Mouse (Mus musculus): Measurements from ENCODE around the gene Tmem170b. TPM values are rescaled to one million over a fixed set of nuclear protein-coding genes. Genes with fewer than 3 reads are reported as not detected.

Gene Tmem170b
- total and polyA plus RNA-seq, 3 experiments, result 2.8 to 13.2 (median 12.5) TPM

- TF ChIP-seq POLR2AphosphoS5 (IDR thresholded peaks at IDR 0.05; ENCODE audit: insufficient replicate concordance, low read depth, low read length) (no peak), TAL1 (conservative IDR thresholded peaks at IDR 0.05; ENCODE audit: low read depth, low read length) (no peak), GATA2 (IDR thresholded peaks at IDR 0.05; ENCODE audit: borderline replicate concordance, low read depth, low read length) (no peak), GATA1 (IDR thresholded peaks at IDR 0.05; ENCODE audit: borderline replicate concordance, low read length) (no peak), CTCF (IDR thresholded peaks at IDR 0.05; ENCODE audit: low read depth, low read length) (no peak)
- H3K4me1 ChIP-seq (ENCODE audit: insufficient read depth, low read depth, low read length), result peaks cover 35% of the 10 kb centered on the region
- peak overlapping the region; percentile 96 for H3K4me3 ChIP-seq (ENCODE audit: low read depth, low read length)
- ATAC-seq (ENCODE audit: extremely low read depth, insufficient number of reproducible peaks, low FRiP score, poor library complexity, severe bottlenecking) (no peak), DNase-seq (ENCODE audit: low spot score) (peak; percentile 11)
- H3K27me3 ChIP-seq (ENCODE audit: insufficient read depth, low read length), result 0 out of 2 replicates have a peak, but pooled peaks cover 1% of the 10 kb centered on the region
- peaks cover 7% of the 10 kb centered on the region for H3K36me3 ChIP-seq (replicated peaks)
- H3K9me3 ChIP-seq (replicated peaks), result no peaks in the 10 kb centered on the region
Measured at GRCm38 (mm10) chr13:41606081-41607000, 634 bp downstream of the Tmem170b start.

- DNase-seq (ENCODE audit: low spot score) (no peak), ATAC-seq (ENCODE audit: extremely low read depth, insufficient number of reproducible peaks, low FRiP score, poor library complexity, severe bottlenecking) (no peak)
- peaks cover 17% of the 10 kb centered on the region for H3K36me3 ChIP-seq (replicated peaks)
- peaks cover 35% of the 10 kb centered on the region for H3K4me1 ChIP-seq (ENCODE audit: insufficient read depth, low read depth, low read length)
- H3K27me3 ChIP-seq (ENCODE audit: insufficient read depth, low read length), result no peaks in the 10 kb centered on the region
- TF ChIP-seq POLR2AphosphoS5 (IDR thresholded peaks at IDR 0.05; ENCODE audit: insufficient replicate concordance, low read depth, low read length) (no peak), GATA1 (IDR thresholded peaks at IDR 0.05; ENCODE audit: borderline replicate concordance, low read length) (no peak), TAL1 (conservative IDR thresholded peaks at IDR 0.05; ENCODE audit: low read depth, low read length) (no peak), GATA2 (IDR thresholded peaks at IDR 0.05; ENCODE audit: borderline replicate concordance, low read depth, low read length) (no peak), CTCF (IDR thresholded peaks at IDR 0.05; ENCODE audit: low read depth, low read length) (no peak)
- no peak overlapping the region; the same call in 1 of the 2 replicates for H3K4me3 ChIP-seq (ENCODE audit: low read depth, low read length)
- no peaks in the 10 kb centered on the region for H3K9me3 ChIP-seq (replicated peaks)
Measured at GRCm38 (mm10) chr13:41607589-41607988, 1.9 kb downstream of the Tmem170b start.

- no peaks in the 10 kb centered on the region for H3K9me3 ChIP-seq (replicated peaks)
- no peaks in the 10 kb centered on the region for H3K27me3 ChIP-seq (ENCODE audit: insufficient read depth, low read length)
- H3K4me3 ChIP-seq (ENCODE audit: low read depth, low read length), result no peak overlapping the region
- TF ChIP-seq CTCF (IDR thresholded peaks at IDR 0.05; ENCODE audit: low read depth, low read length) (no peak), TAL1 (conservative IDR thresholded peaks at IDR 0.05; ENCODE audit: low read depth, low read length) (no peak), GATA2 (IDR thresholded peaks at IDR 0.05; ENCODE audit: borderline replicate concordance, low read depth, low read length) (no peak), POLR2AphosphoS5 (IDR thresholded peaks at IDR 0.05; ENCODE audit: insufficient replicate concordance, low read depth, low read length) (no peak), GATA1 (IDR thresholded peaks at IDR 0.05; ENCODE audit: borderline replicate concordance, low read length) (no peak)
- ATAC-seq (ENCODE audit: extremely low read depth, insufficient number of reproducible peaks, low FRiP score, poor library complexity, severe bottlenecking) (peak; percentile 41; the same call in 1 of the 2 replicates), DNase-seq (ENCODE audit: low spot score) (no peak)
- peaks cover 32% of the 10 kb centered on the region for H3K4me1 ChIP-seq (ENCODE audit: insufficient read depth, low read depth, low read length)
- H3K36me3 ChIP-seq (replicated peaks), result peaks cover 21% of the 10 kb centered on the region
Measured at GRCm38 (mm10) chr13:41608559-41608958, 2.9 kb downstream of the Tmem170b start.

GRCm38 (mm10) chr13:41611046-41611445, 5.3 kb downstream of the Tmem170b start:
- no peak for ATAC-seq (ENCODE audit: extremely low read depth, insufficient number of reproducible peaks, low FRiP score, poor library complexity, severe bottlenecking)
- no peaks in the 10 kb centered on the region for H3K27me3 ChIP-seq (ENCODE audit: insufficient read depth, low read length)
- DNase-seq (ENCODE audit: low spot score), result no peak
- no peaks in the 10 kb centered on the region for H3K9me3 ChIP-seq (replicated peaks)
- H3K36me3 ChIP-seq (replicated peaks), result peaks cover 31% of the 10 kb centered on the region
- TF ChIP-seq GATA2 (IDR thresholded peaks at IDR 0.05; ENCODE audit: borderline replicate concordance, low read depth, low read length) (no peak), GATA1 (IDR thresholded peaks at IDR 0.05; ENCODE audit: borderline replicate concordance, low read length) (no peak), TAL1 (conservative IDR thresholded peaks at IDR 0.05; ENCODE audit: low read depth, low read length) (no peak), POLR2AphosphoS5 (IDR thresholded peaks at IDR 0.05; ENCODE audit: insufficient replicate concordance, low read depth, low read length) (no peak), CTCF (IDR thresholded peaks at IDR 0.05; ENCODE audit: low read depth, low read length) (no peak)
- peaks cover 20% of the 10 kb centered on the region for H3K4me1 ChIP-seq (ENCODE audit: insufficient read depth, low read depth, low read length)
- no peak overlapping the region for H3K4me3 ChIP-seq (ENCODE audit: low read depth, low read length)

GRCm38 (mm10) chr13:41614539-41614938, 8.8 kb downstream of the Tmem170b start:
- peaks cover 37% of the 10 kb centered on the region for H3K36me3 ChIP-seq (replicated peaks)
- H3K4me3 ChIP-seq (ENCODE audit: low read depth, low read length), result no peak overlapping the region
- H3K4me1 ChIP-seq (ENCODE audit: insufficient read depth, low read depth, low read length), result peaks cover 6% of the 10 kb centered on the region
- no peaks in the 10 kb centered on the region for H3K9me3 ChIP-seq (replicated peaks)
- ATAC-seq (ENCODE audit: extremely low read depth, insufficient number of reproducible peaks, low FRiP score, poor library complexity, severe bottlenecking) (no peak), DNase-seq (ENCODE audit: low spot score) (no peak)
- H3K27me3 ChIP-seq (ENCODE audit: insufficient read depth, low read length), result no peaks in the 10 kb centered on the region
- no peak for TF ChIP-seq CTCF (IDR thresholded peaks at IDR 0.05; ENCODE audit: low read depth, low read length)
- TF ChIP-seq TAL1 (conservative IDR thresholded peaks at IDR 0.05; ENCODE audit: low read depth, low read length), result no peak
- no peak for TF ChIP-seq GATA2 (IDR thresholded peaks at IDR 0.05; ENCODE audit: borderline replicate concordance, low read depth, low read length)
- no peak for TF ChIP-seq GATA1 (IDR thresholded peaks at IDR 0.05; ENCODE audit: borderline replicate concordance, low read length)
- TF ChIP-seq POLR2AphosphoS5 (IDR thresholded peaks at IDR 0.05; ENCODE audit: insufficient replicate concordance, low read depth, low read length), result no peak

GRCm38 (mm10) chr13:41614982-41615381, 9.3 kb downstream of the Tmem170b start:
- H3K9me3 ChIP-seq (replicated peaks), result no peaks in the 10 kb centered on the region
- no peak overlapping the region for H3K4me3 ChIP-seq (ENCODE audit: low read depth, low read length)
- H3K36me3 ChIP-seq (replicated peaks), result peaks cover 38% of the 10 kb centered on the region
- peaks cover 11% of the 10 kb centered on the region for H3K4me1 ChIP-seq (ENCODE audit: insufficient read depth, low read depth, low read length)
- no peak for TF ChIP-seq GATA2 (IDR thresholded peaks at IDR 0.05; ENCODE audit: borderline replicate concordance, low read depth, low read length)
- no peak for TF ChIP-seq GATA1 (IDR thresholded peaks at IDR 0.05; ENCODE audit: borderline replicate concordance, low read length)
- no peak for TF ChIP-seq POLR2AphosphoS5 (IDR thresholded peaks at IDR 0.05; ENCODE audit: insufficient replicate concordance, low read depth, low read length)
- no peak for TF ChIP-seq TAL1 (conservative IDR thresholded peaks at IDR 0.05; ENCODE audit: low read depth, low read length)
- TF ChIP-seq CTCF (IDR thresholded peaks at IDR 0.05; ENCODE audit: low read depth, low read length), result no peak
- H3K27me3 ChIP-seq (ENCODE audit: insufficient read depth, low read length), result no peaks in the 10 kb centered on the region
- ATAC-seq (ENCODE audit: extremely low read depth, insufficient number of reproducible peaks, low FRiP score, poor library complexity, severe bottlenecking), result no peak; the same call in 1 of the 2 replicates
- DNase-seq (ENCODE audit: low spot score), result no peak

Measured in G1E (cell line).